Mouse (Mus musculus) neural tube, embryonic 11.5 days (tissue): ENCODE results near the gene Dnaja3. TPM values are rescaled to one million over a fixed set of nuclear protein-coding genes. Genes with fewer than 3 reads are reported as not detected.

ENCODE experiments used
- ATAC-seq: fragments of 200-750 bp; cut with Nextera tagmentation; 2 replicates; pipeline ENCODE4 v1.8.0; 2017; ENCODE audit warnings: moderate number of reproducible peaks, mild to moderate bottlenecking, moderate TSS enrichment, moderate library complexity; ENCODE audit not compliant: insufficient read depth, low FRiP score, low TSS enrichment
- DNase-seq: peaks from one replicate; pipeline ENCODE4 v3.0.0-alpha.2; 2015; ENCODE audit warnings: low spot score
- H3K27ac ChIP-seq: fragments of 300-500 bp; sonication (generic); 2 replicates; pipeline ENCODE4 v1.5.1; 2014; ENCODE audit warnings: low read depth, mild to moderate bottlenecking, low read length
- H3K27me3 ChIP-seq: fragments of 300-500 bp; sonication (generic); 2 replicates; pipeline ENCODE4 v1.6.1; 2014; ENCODE audit warnings: mild to moderate bottlenecking, low read length, mixed read lengths; ENCODE audit not compliant: control insufficient read depth, insufficient read depth
- H3K36me3 ChIP-seq: fragments of 300-500 bp; sonication (generic); 2 replicates; pipeline ENCODE4 v1.6.1; 2014; ENCODE audit warnings: mild to moderate bottlenecking, low read length, moderate library complexity, mixed read lengths; ENCODE audit not compliant: control insufficient read depth, insufficient read depth
- H3K4me1 ChIP-seq: fragments of 300-500 bp; sonication (generic); 2 replicates; pipeline ENCODE4 v1.6.1; 2014; ENCODE audit warnings: low read length, mixed read lengths; ENCODE audit not compliant: control insufficient read depth, insufficient read depth
- H3K4me2 ChIP-seq: fragments of 300-500 bp; sonication (generic); 2 replicates; pipeline ENCODE4 v1.6.1; 2014; ENCODE audit warnings: low read depth, mild to moderate bottlenecking, moderate library complexity
- H3K4me3 ChIP-seq: fragments of 300-500 bp; sonication (generic); 2 replicates; pipeline ENCODE4 v1.5.1; 2014; ENCODE audit warnings: low read depth, low read length
- H3K9ac ChIP-seq: fragments of 300-500 bp; sonication (generic); 2 replicates; pipeline ENCODE4 v1.6.1; 2014; ENCODE audit warnings: mild to moderate bottlenecking, low read length
- H3K9me3 ChIP-seq: fragments of 300-500 bp; sonication (generic); 2 replicates; pipeline ENCODE4 v1.6.1; 2016; ENCODE audit warnings: low read length; ENCODE audit not compliant: control insufficient read depth
- WGBS: fragments of 180-500 bp; shearing (Covaris S2); extraction: QIAGEN DNeasy Blood & Tissue Kit; methylation state at CpG from one replicate; pipeline ENCODE4 v1.1.7; 2014; 5-methylcytosine and 5-hydroxymethylcytosine counted together
- polyA plus RNA-seq: library from polyadenylated mRNA; unstranded; fragments of >200 nt; fragmentation: Nextera tagmentation; extraction: Ambion mirVana; gene quantifications from 2 replicates; pipeline ENCODE4 v1.2.1, GENCODE M21; 2014

Dnaja3 gene
- 54.2 and 56.6 TPM in 2 replicates for polyA plus RNA-seq

GRCm38 (mm10) chr16:4639831-4640237 is at the start of gene Dnaja3, which contains the start of gene Vasn:
Gene Dnaja3, plus strand, starts transcription at chr16:4639989.
Gene Vasn, plus strand, starts transcription at chr16:4639941.
- H3K27ac ChIP-seq = peak within 1 kb of the TSS; percentile 67; the same call in 1 of the 2 replicates
- H3K4me1 ChIP-seq = peaks cover 23% of the 10 kb centered on the region
- H3K9me3 ChIP-seq = no peaks in the 10 kb centered on the region
- H3K4me2 ChIP-seq = peak within 1 kb of the TSS; percentile 87
- H3K9ac ChIP-seq = peak within 1 kb of the TSS; percentile 70
- peak within 1 kb of the TSS; percentile 66 for H3K4me3 ChIP-seq
- H3K27me3 ChIP-seq = no peaks in the 10 kb centered on the region
- WGBS = 0% methylated on average over 22 of the region's 22 CpGs
- peaks cover 5% of the 10 kb centered on the region; the same call in 1 of the 2 replicates for H3K36me3 ChIP-seq
- ATAC-seq = peak; percentile 95
- DNase-seq = peak; percentile 86

- Histone ChIP-seq H3K9me3 (no peaks in the 10 kb centered on the region), H3K36me3 (no peaks in the 10 kb centered on the region; the same call in 1 of the 2 replicates), H3K27me3 (no peaks in the 10 kb centered on the region), H3K4me2 (no peak overlapping the region), H3K27ac (no peak overlapping the region), H3K4me1 (peaks cover 11% of the 10 kb centered on the region), H3K4me3 (no peak overlapping the region), H3K9ac (no peak overlapping the region)
- ATAC-seq = no peak
- 96% methylated on average over 9 of the region's 9 CpGs for WGBS
- DNase-seq = no peak
These were observed 49.6 kb upstream of the Dnaja3 start for GRCm38 (mm10) chr16:4590236-4590635.

GRCm38 (mm10) chr16:4592909-4593875 is 46.6 kb upstream of the Dnaja3 start:
- Histone ChIP-seq H3K4me2 (peak overlapping the region; percentile 99), H3K9me3 (no peaks in the 10 kb centered on the region), H3K27me3 (no peaks in the 10 kb centered on the region), H3K27ac (peak overlapping the region; percentile 97), H3K4me3 (peak overlapping the region; percentile 91), H3K36me3 (no peaks in the 10 kb centered on the region; the same call in 1 of the 2 replicates), H3K9ac (peak overlapping the region; percentile 71), H3K4me1 (peaks cover 27% of the 10 kb centered on the region)
- DNase-seq = peak; percentile 59
- 16% methylated on average over 32 of the region's 32 CpGs for WGBS
- ATAC-seq = no peak

- Histone ChIP-seq H3K27ac (peak within 1 kb of the TSS; percentile 97), H3K4me3 (peak within 1 kb of the TSS; percentile 91), H3K27me3 (no peaks in the 10 kb centered on the region), H3K4me1 (peaks cover 37% of the 10 kb centered on the region), H3K4me2 (peak within 1 kb of the TSS; percentile 99), H3K36me3 (no peaks in the 10 kb centered on the region; the same call in 1 of the 2 replicates), H3K9ac (peak within 1 kb of the TSS; percentile 94), H3K9me3 (no peaks in the 10 kb centered on the region)
- peak; percentile 91 for DNase-seq
- ATAC-seq = peak; percentile 82
- WGBS = under 1% methylated on average over 14 of the region's 74 CpGs
These were observed 45.6 kb upstream of the Dnaja3 start, which contains the start of gene Glis2 for GRCm38 (mm10) chr16:4593971-4594813. Gene Glis2, plus strand, starts transcription at chr16:4594713.

GRCm38 (mm10) chr16:4594814-4595526 is 44.8 kb upstream of the Dnaja3 start:
- Histone ChIP-seq H3K27me3 (no peaks in the 10 kb centered on the region), H3K4me1 (peaks cover 44% of the 10 kb centered on the region), H3K27ac (peak overlapping the region; percentile 97), H3K4me2 (peak overlapping the region; percentile 99), H3K9me3 (no peaks in the 10 kb centered on the region), H3K36me3 (no peaks in the 10 kb centered on the region; the same call in 1 of the 2 replicates), H3K4me3 (peak overlapping the region; percentile 91), H3K9ac (peak overlapping the region; percentile 94)
- peak; percentile 63 for DNase-seq
- peak; percentile 1 for ATAC-seq
- 1% methylated on average over 36 of the region's 52 CpGs for WGBS

- Histone ChIP-seq H3K9ac (peak overlapping the region; percentile 94), H3K4me3 (peak overlapping the region; percentile 91), H3K27ac (peak overlapping the region; percentile 97), H3K27me3 (no peaks in the 10 kb centered on the region), H3K36me3 (no peaks in the 10 kb centered on the region; the same call in 1 of the 2 replicates), H3K9me3 (no peaks in the 10 kb centered on the region), H3K4me2 (peak overlapping the region; percentile 99), H3K4me1 (peaks cover 50% of the 10 kb centered on the region)
- DNase-seq (peak; percentile 37), ATAC-seq (peak; percentile 18)
- 4% methylated on average over 5 of the region's 5 CpGs for WGBS
These were observed 44.2 kb upstream of the Dnaja3 start for GRCm38 (mm10) chr16:4595527-4595963.

GRCm38 (mm10) chr16:4596141-4596728 is 43.6 kb upstream of the Dnaja3 start:
- H3K4me1 ChIP-seq = peaks cover 54% of the 10 kb centered on the region
- peak overlapping the region; percentile 99 for H3K4me2 ChIP-seq
- no peaks in the 10 kb centered on the region for H3K27me3 ChIP-seq
- ATAC-seq (no peak; the same call in 1 of the 2 replicates), DNase-seq (peak; percentile 56)
- H3K9me3 ChIP-seq = no peaks in the 10 kb centered on the region
- H3K27ac ChIP-seq = peak overlapping the region; percentile 97
- H3K9ac ChIP-seq = peak overlapping the region; percentile 94
- no peaks in the 10 kb centered on the region for H3K36me3 ChIP-seq
- WGBS = 2% methylated on average over 3 of the region's 3 CpGs
- H3K4me3 ChIP-seq = peak overlapping the region; percentile 91
